Mouse (Mus musculus): ENCODE data around the gene Strn3. TPM values are rescaled to one million over a fixed set of nuclear protein-coding genes. Genes with fewer than 3 reads are reported as not detected.
A peak's percentile ranks its signal among the peaks of the same experiment; 100 is the strongest.

Strn3 gene
- polyA plus RNA-seq, 1 experiment from 2014 or later, result 37.1 TPM

DNA sequence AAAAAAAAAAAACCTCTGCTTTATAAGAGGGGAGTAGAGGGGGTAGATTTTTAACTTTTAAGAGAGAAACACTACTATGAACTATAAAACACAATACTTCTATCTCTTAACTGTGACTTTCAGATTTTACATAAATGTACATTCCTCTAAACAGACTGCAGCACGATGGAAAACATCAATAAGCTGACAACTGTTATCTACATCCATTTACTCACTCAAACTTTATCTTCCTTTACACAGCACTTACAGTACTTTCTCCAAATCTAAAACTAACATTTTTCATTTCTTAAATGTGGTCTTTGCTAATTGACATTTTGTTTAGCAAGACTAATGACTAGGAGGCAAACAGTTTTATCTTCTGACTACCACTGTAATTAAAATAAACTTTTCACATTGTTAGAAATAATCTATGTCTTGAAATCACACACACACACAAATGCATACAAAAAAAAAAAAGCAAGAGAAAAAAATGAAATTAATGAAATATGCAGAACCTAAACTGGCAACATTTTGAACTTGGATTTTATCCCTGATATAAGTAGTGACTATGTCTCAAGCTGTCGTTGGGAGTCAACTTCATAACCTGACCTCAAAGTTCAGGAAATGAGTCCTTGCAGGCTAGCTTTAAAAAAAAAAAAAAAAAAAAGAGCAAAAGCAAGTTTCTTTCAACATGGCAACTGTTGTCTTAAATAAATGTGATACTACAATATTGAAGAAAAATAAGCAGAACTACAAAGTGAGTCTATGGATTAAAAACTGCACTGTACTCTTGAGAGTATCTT, 54.8 kb downstream of the Strn3 start:
- Histone ChIP-seq H3K4me2 (no peak overlapping the region), H3K4me1 (no peaks in the 10 kb centered on the region), H3K27me3 (replicated peaks) (no peaks in the 10 kb centered on the region), H3K4me3 (no peak overlapping the region), H3K9me3 (no peaks in the 10 kb centered on the region), H3K36me3 (replicated peaks) (no peaks in the 10 kb centered on the region), H3K27ac (no peak overlapping the region), H3K9ac (no peak overlapping the region)
- ATAC-seq (replicated peaks), result no peak
- WGBS, result 82% methylated on average over 2 of the region's 2 CpGs

GRCm38 (mm10) chr12:51636260-51636659, 55.4 kb downstream of the Strn3 start:
- no peaks in the 10 kb centered on the region for H3K36me3 ChIP-seq (replicated peaks)
- H3K4me3 ChIP-seq, result no peak overlapping the region
- no peak overlapping the region for H3K27ac ChIP-seq
- H3K4me2 ChIP-seq, result no peak overlapping the region
- H3K9me3 ChIP-seq, result no peaks in the 10 kb centered on the region
- no peaks in the 10 kb centered on the region for H3K4me1 ChIP-seq
- 96% methylated on average over 2 of the region's 2 CpGs for WGBS
- no peaks in the 10 kb centered on the region for H3K27me3 ChIP-seq (replicated peaks)
- no peak for ATAC-seq (replicated peaks)
- no peak overlapping the region for H3K9ac ChIP-seq

- WGBS, result 88% methylated on average over 4 of the region's 4 CpGs
- Histone ChIP-seq H3K27me3 (replicated peaks) (no peaks in the 10 kb centered on the region), H3K9me3 (no peaks in the 10 kb centered on the region), H3K36me3 (replicated peaks) (no peaks in the 10 kb centered on the region), H3K4me1 (no peaks in the 10 kb centered on the region), H3K9ac (no peak overlapping the region), H3K4me2 (no peak overlapping the region), H3K4me3 (no peak overlapping the region), H3K27ac (no peak overlapping the region)
- no peak for ATAC-seq (replicated peaks)
Measured at GRCm38 (mm10) chr12:51633481-51633880, 58.2 kb downstream of the Strn3 start.

DNA sequence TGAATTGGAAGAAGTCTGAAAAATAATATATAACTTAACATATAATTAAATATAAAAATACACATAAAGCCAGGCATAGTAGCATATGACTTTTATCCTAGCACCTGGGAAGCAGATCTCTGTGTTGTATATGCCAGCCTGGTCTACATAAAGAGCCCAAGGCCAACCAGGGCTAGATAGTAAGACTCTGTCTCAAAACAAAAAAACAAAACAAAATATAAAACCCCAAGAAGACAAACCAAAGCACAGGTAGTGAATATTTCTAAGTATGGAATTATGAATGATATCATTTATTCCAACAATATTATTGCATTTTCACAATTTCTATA, 68.4 kb downstream of the Strn3 start:
- H3K9me3 ChIP-seq, result no peaks in the 10 kb centered on the region
- no peaks in the 10 kb centered on the region for H3K4me1 ChIP-seq
- peak; percentile 48 for ATAC-seq (replicated peaks)
- no peak overlapping the region for H3K27ac ChIP-seq
- H3K27me3 ChIP-seq (replicated peaks), result no peaks in the 10 kb centered on the region
- no peak overlapping the region for H3K9ac ChIP-seq
- 0 out of 2 replicates have a peak, but pooled peaks cover 3% of the 10 kb centered on the region for H3K36me3 ChIP-seq (replicated peaks)
- no peak overlapping the region for H3K4me2 ChIP-seq
- H3K4me3 ChIP-seq, result no peak overlapping the region

GRCm38 (mm10) chr12:51622670-51623365, 68.9 kb downstream of the Strn3 start:
- 77% methylated on average over 5 of the region's 5 CpGs for WGBS
- no peak overlapping the region for H3K27ac ChIP-seq

DNA sequence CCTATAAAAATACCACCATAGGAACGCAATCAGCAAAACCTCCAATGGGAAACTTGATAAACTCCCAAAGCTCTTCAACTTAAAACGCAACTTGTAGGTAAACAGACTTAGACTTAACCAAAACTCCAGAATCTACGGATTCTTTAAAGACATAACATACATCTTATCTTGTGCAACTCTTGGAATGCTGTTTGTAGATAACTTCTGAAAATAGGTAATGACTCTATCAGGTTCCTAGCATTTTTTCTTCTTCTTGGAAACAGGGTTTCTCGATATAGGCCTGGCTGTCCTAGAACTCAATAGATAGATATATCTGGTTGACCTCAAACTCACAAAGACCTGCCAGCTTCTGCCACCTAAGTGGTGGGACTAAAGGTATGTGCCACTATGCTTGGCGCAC, 70.5 kb downstream of the Strn3 start:
- Histone ChIP-seq H3K9me3 (no peaks in the 10 kb centered on the region), H3K4me2 (no peak overlapping the region), H3K27me3 (replicated peaks) (no peaks in the 10 kb centered on the region), H3K4me1 (no peaks in the 10 kb centered on the region), H3K4me3 (no peak overlapping the region), H3K27ac (no peak overlapping the region), H3K9ac (no peak overlapping the region), H3K36me3 (replicated peaks) (peaks cover 9% of the 10 kb centered on the region; the same call in 1 of the 2 replicates)
- no peak for ATAC-seq (replicated peaks)
- 94% methylated on average over 5 of the region's 5 CpGs for WGBS

More at GRCm38 (mm10) chr12:51622670-51623365, 68.9 kb downstream of the Strn3 start:
- Histone ChIP-seq H3K4me2 (no peak overlapping the region), H3K27me3 (replicated peaks) (no peaks in the 10 kb centered on the region), H3K36me3 (replicated peaks) (0 out of 2 replicates have a peak, but pooled peaks cover 3% of the 10 kb centered on the region), H3K4me3 (no peak overlapping the region), H3K9me3 (no peaks in the 10 kb centered on the region), H3K4me1 (no peaks in the 10 kb centered on the region), H3K9ac (no peak overlapping the region)
- peak; percentile 85 for ATAC-seq (replicated peaks)

- H3K4me1 ChIP-seq, result no peaks in the 10 kb centered on the region
- H3K4me3 ChIP-seq, result no peak overlapping the region
- ATAC-seq (replicated peaks), result no peak
- no peak overlapping the region for H3K4me2 ChIP-seq
- H3K9me3 ChIP-seq, result no peaks in the 10 kb centered on the region
- H3K27me3 ChIP-seq (replicated peaks), result no peaks in the 10 kb centered on the region
- H3K27ac ChIP-seq, result no peak overlapping the region
- peaks cover 9% of the 10 kb centered on the region for H3K36me3 ChIP-seq (replicated peaks)
- no peak overlapping the region for H3K9ac ChIP-seq
Measured at GRCm38 (mm10) chr12:51620572-51620971, 71.1 kb downstream of the Strn3 start.

DNA sequence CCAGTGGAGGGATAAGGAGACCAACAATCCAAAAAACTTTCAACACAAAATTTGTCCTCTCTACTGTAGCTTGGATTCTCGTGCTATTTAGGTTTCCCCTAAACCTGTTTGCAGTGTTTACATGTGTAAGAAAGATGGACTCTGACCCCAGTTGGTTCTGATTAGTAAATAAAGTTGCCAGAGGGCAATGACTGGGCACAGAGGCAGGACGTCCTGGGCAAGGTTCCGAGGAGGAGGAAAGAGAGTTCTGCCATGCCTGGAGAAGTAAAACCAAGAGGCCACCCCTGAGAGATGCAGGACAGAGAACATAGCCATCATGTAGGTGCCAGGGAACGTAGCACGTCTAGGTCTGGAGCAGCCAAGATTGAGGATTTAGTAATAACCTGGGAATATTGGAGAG, 79.3 kb downstream of the Strn3 start:
- Histone ChIP-seq H3K4me3 (no peak overlapping the region), H3K9me3 (no peaks in the 10 kb centered on the region), H3K27ac (no peak overlapping the region), H3K27me3 (replicated peaks) (no peaks in the 10 kb centered on the region), H3K4me1 (no peaks in the 10 kb centered on the region), H3K36me3 (replicated peaks) (peaks cover 14% of the 10 kb centered on the region), H3K4me2 (no peak overlapping the region), H3K9ac (no peak overlapping the region)
- ATAC-seq (replicated peaks), result no peak
- 92% methylated on average over 5 of the region's 5 CpGs for WGBS

- no peaks in the 10 kb centered on the region for H3K4me1 ChIP-seq
- no peak overlapping the region for H3K4me3 ChIP-seq
- no peak for ATAC-seq (replicated peaks)
- no peak overlapping the region for H3K9ac ChIP-seq
- WGBS, result 90% methylated on average over 4 of the region's 4 CpGs
- H3K36me3 ChIP-seq (replicated peaks), result 0 out of 2 replicates have a peak, but pooled peaks cover 2% of the 10 kb centered on the region
- H3K9me3 ChIP-seq, result no peaks in the 10 kb centered on the region
- H3K27me3 ChIP-seq (replicated peaks), result no peaks in the 10 kb centered on the region
- H3K4me2 ChIP-seq, result no peak overlapping the region
- H3K27ac ChIP-seq, result no peak overlapping the region
Measured at GRCm38 (mm10) chr12:51606138-51606537, 85.6 kb downstream of the Strn3 start.

DNA sequence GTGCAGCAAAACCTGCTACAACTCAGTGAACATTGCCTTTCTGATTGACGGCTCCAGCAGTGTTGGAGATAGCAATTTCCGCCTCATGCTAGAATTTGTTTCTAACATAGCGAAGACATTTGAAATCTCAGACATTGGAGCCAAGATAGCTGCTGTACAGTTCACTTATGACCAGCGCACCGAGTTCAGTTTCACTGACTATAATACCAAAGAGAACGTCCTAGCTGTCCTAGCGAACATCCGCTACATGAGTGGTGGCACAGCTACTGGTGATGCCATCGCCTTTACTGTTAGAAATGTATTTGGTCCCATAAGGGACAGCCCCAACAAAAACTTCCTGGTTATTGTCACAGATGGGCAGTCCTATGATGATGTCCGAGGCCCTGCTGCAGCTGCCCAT, 88.4 kb downstream of the Strn3 start:
- H3K4me2 ChIP-seq, result no peak overlapping the region
- 0 out of 2 replicates have a peak, but pooled peaks cover 2% of the 10 kb centered on the region for H3K36me3 ChIP-seq (replicated peaks)
- no peaks in the 10 kb centered on the region for H3K27me3 ChIP-seq (replicated peaks)
- 96% methylated on average over 10 of the region's 10 CpGs for WGBS
- H3K4me1 ChIP-seq, result no peaks in the 10 kb centered on the region
- no peak for ATAC-seq (replicated peaks)
- H3K9me3 ChIP-seq, result no peaks in the 10 kb centered on the region
- H3K27ac ChIP-seq, result no peak overlapping the region
- H3K4me3 ChIP-seq, result no peak overlapping the region
- H3K9ac ChIP-seq, result no peak overlapping the region

GRCm38 (mm10) chr12:51594030-51594470, 97.6 kb downstream of the Strn3 start:
- Histone ChIP-seq H3K27me3 (replicated peaks) (peaks cover 24% of the 10 kb centered on the region), H3K36me3 (replicated peaks) (no peaks in the 10 kb centered on the region), H3K4me3 (peak overlapping the region; percentile 87), H3K4me1 (peaks cover 14% of the 10 kb centered on the region), H3K9ac (peak overlapping the region; percentile 70), H3K27ac (no peak overlapping the region), H3K9me3 (no peaks in the 10 kb centered on the region), H3K4me2 (peak overlapping the region; percentile 94)
- WGBS, result 2% methylated on average over 18 of the region's 18 CpGs
- no peak; the same call in 1 of the 2 replicates for ATAC-seq (replicated peaks)

GRCm38 (mm10) chr12:51593229-51594029, 98.3 kb downstream of the Strn3 start, which contains the start of gene Coch:
TSS of gene Coch (plus strand) at chr12:51593341.
- under 1% methylated on average over 76 of the region's 79 CpGs for WGBS
- Histone ChIP-seq H3K4me1 (peaks cover 14% of the 10 kb centered on the region), H3K9ac (peak within 1 kb of the TSS; percentile 70), H3K4me3 (peak within 1 kb of the TSS; percentile 87), H3K27me3 (replicated peaks) (peaks cover 24% of the 10 kb centered on the region), H3K36me3 (replicated peaks) (no peaks in the 10 kb centered on the region), H3K4me2 (peak within 1 kb of the TSS; percentile 94), H3K9me3 (no peaks in the 10 kb centered on the region), H3K27ac (no peak within 1 kb of the TSS)
- ATAC-seq (replicated peaks), result peak; percentile 92
